ENCODE assay signal across 7 mouse cellular contexts in genomic region chr13:60896794-60897193, GRCm38 (mm10). TPM values are rescaled to one million over a fixed set of nuclear protein-coding genes. Genes with fewer than 3 reads are reported as not detected.
"Had no signal": no experiment of that assay in that cellular context is flagged by ENCODE, and none has a peak within 500 bp of the region (broad histone marks: within the 10 kb centered on the region; RNA-seq: fewer than 3 reads in every experiment).

Gene Gm49392, minus strand, starts transcription at chr13:60896894.

RNA-seq across cellular contexts. Expression of gene Gm49392, which starts in this region (rescaled TPM):
- total RNA-seq: layer of hippocampus, adult 18-20 months; layer of hippocampus, postnatal 36 days; left cerebral cortex, postnatal 36 days; megakaryocyte-erythroid progenitor cell, adult 5-6 weeks had no signal
- polyA plus RNA-seq: intestine, postnatal 0 days; limb, embryonic 12.5 days; midbrain, embryonic 12.5 days had no signal
